ENCODE assay signal across 18 mouse cellular contexts in genomic region chr1:69433655-69434357, GRCm38 (mm10).
DNase-seq lines count a peak whose midpoint lies in the region; ATAC-seq and TF ChIP-seq lines count a peak whose summit lies in the region.
"Had no signal": no experiment of that assay in that cellular context is flagged by ENCODE, and none has a peak within 500 bp of the region (broad histone marks: within the 10 kb centered on the region; RNA-seq: fewer than 3 reads in every experiment).

No protein-coding gene starts in this region.

- WGBS in lung, embryonic 14.5 days, result 33% methylated on average over 8 of the region's 8 CpGs
- WGBS in intestine, embryonic 15.5 days, result 35% methylated on average over 8 of the region's 8 CpGs

- no peaks in the 10 kb centered on the region for H3K36me3 ChIP-seq in lung, embryonic 14.5 days (ENCODE audit: insufficient read depth)
- H3K36me3 ChIP-seq in intestine, embryonic 15.5 days, result no peaks in the 10 kb centered on the region
- H3K36me3 ChIP-seq: G1E had no signal

- H3K9me3 ChIP-seq in lung, embryonic 14.5 days (ENCODE audit: low read depth, low read length), result no peaks in the 10 kb centered on the region
- no peaks in the 10 kb centered on the region for H3K9me3 ChIP-seq in intestine, embryonic 15.5 days
- H3K9me3 ChIP-seq: G1E had no signal

- peak; percentile 86 for ATAC-seq in lung, embryonic 14.5 days (ENCODE audit: insufficient read depth)
- peak; percentile 53 for ATAC-seq in intestine, embryonic 15.5 days
- ATAC-seq: hindbrain, embryonic 16.5 days had no signal

- H3K4me2 ChIP-seq in lung, embryonic 14.5 days, result no peak overlapping the region
- H3K4me2 ChIP-seq in intestine, embryonic 15.5 days (replicated peaks), result no peak overlapping the region

- DNase-seq in adrenal gland, postnatal 10 days, result peak; percentile 12
- no peak for DNase-seq in adrenal gland, postnatal 4 days (ENCODE audit: low spot score in 2 of 2)
- DNase-seq in lung, embryonic 14.5 days, result peak; percentile 55
- DNase-seq in lung, postnatal 25 days (ENCODE audit: low spot score), result no peak
- DNase-seq in Muller cell, postnatal 12 days (ENCODE audit: inconsistent ontology term), result peak; percentile 36
- no peak for DNase-seq in right cerebral cortex, adult 2 months (ENCODE audit: low spot score in 2 of 2)
- DNase-seq in frontal cortex, postnatal 36 days (ENCODE audit: low spot score in 2 of 2), result no peak
- DNase-seq: cerebellum, adult 2 months; cerebellum, postnatal 36 days; gastrocnemius, postnatal 10 days; kidney, adult 2 months; kidney, postnatal 14 days; lung, postnatal 36 days; thymus, postnatal 4 days had no signal

- no peak for TF ChIP-seq CTCF in lung, embryonic 14.5 days (IDR thresholded peaks at IDR 0.05; ENCODE audit: low read depth)

- H3K27me3 ChIP-seq in lung, embryonic 14.5 days (ENCODE audit: insufficient read depth, low read length), result no peaks in the 10 kb centered on the region
- H3K27me3 ChIP-seq in intestine, embryonic 15.5 days (replicated peaks), result no peaks in the 10 kb centered on the region

- no peak overlapping the region for H3K4me3 ChIP-seq in lung, embryonic 14.5 days (ENCODE audit: low read depth, low read length)
- no peak overlapping the region for H3K4me3 ChIP-seq in intestine, embryonic 15.5 days (replicated peaks)

- no peak overlapping the region for H3K27ac ChIP-seq in lung, embryonic 14.5 days (ENCODE audit: low read depth)
- no peak overlapping the region for H3K27ac ChIP-seq in intestine, embryonic 15.5 days
- H3K27ac ChIP-seq: liver, embryonic 14.5 days had no signal

- H3K4me1 ChIP-seq in lung, embryonic 14.5 days (ENCODE audit: insufficient read depth), result no peaks in the 10 kb centered on the region
- no peaks in the 10 kb centered on the region for H3K4me1 ChIP-seq in intestine, embryonic 15.5 days (replicated peaks)

- H3K9ac ChIP-seq in lung, embryonic 14.5 days, result no peak overlapping the region
- no peak overlapping the region for H3K9ac ChIP-seq in intestine, embryonic 15.5 days
- H3K9ac ChIP-seq: liver, embryonic 14.5 days had no signal

Comparison
In these comparisons a context has a peak if more than half of its experiments do, and no peak if none do; other contexts are left out.
1. DNase-seq: peak in adrenal gland, postnatal 10 days (single experiment), lung, embryonic 14.5 days (single experiment) and Muller cell, postnatal 12 days (single experiment); none in adrenal gland, postnatal 4 days (0 of 2), lung, postnatal 25 days (single experiment), right cerebral cortex, adult 2 months (0 of 2) and frontal cortex, postnatal 36 days (0 of 2).